Mouse (Mus musculus) liver, embryonic 15.5 days (tissue): ENCODE data around the gene Wdr24. TPM values are rescaled to one million over a fixed set of nuclear protein-coding genes. Genes with fewer than 3 reads are reported as not detected.
A peak's percentile ranks its signal among the peaks of the same experiment; 100 is the strongest.

Experiments used
- ATAC-seq: fragments of 200-750 bp; cut with Nextera tagmentation; 2 replicates; pipeline ENCODE4 v1.8.0; 2017; ENCODE audit warnings: moderate number of reproducible peaks, mild to moderate bottlenecking, moderate library complexity; ENCODE audit not compliant: insufficient read depth
- H3K27ac ChIP-seq: fragments of 300-500 bp; sonication (generic); replicated peaks from 2 replicates; pipeline ENCODE4 v1.5.1; 2015; ENCODE audit warnings: mild to moderate bottlenecking, inconsistent platforms
- H3K27me3 ChIP-seq: fragments of 300-500 bp; sonication (generic); 2 replicates; pipeline ENCODE4 v1.6.1; 2015; ENCODE audit warnings: mild to moderate bottlenecking, inconsistent platforms
- H3K36me3 ChIP-seq: fragments of 300-500 bp; sonication (generic); replicated peaks from 2 replicates; pipeline ENCODE4 v1.6.1; 2015; ENCODE audit warnings: moderate library complexity, mild to moderate bottlenecking, inconsistent platforms
- H3K4me1 ChIP-seq: fragments of 300-500 bp; sonication (generic); replicated peaks from 2 replicates; pipeline ENCODE4 v1.6.1; 2015; ENCODE audit warnings: inconsistent platforms
- H3K4me2 ChIP-seq: fragments of 300-500 bp; sonication (generic); 2 replicates; pipeline ENCODE4 v1.6.1; 2015; ENCODE audit warnings: moderate library complexity, mild to moderate bottlenecking, inconsistent platforms
- H3K4me3 ChIP-seq: fragments of 300-500 bp; sonication (generic); replicated peaks from 2 replicates; pipeline ENCODE4 v1.5.1; 2015; ENCODE audit warnings: mild to moderate bottlenecking, inconsistent platforms
- H3K9ac ChIP-seq: fragments of 300-500 bp; sonication (generic); 2 replicates; pipeline ENCODE4 v1.6.1; 2015; ENCODE audit warnings: moderate library complexity, mild to moderate bottlenecking, inconsistent platforms
- H3K9me3 ChIP-seq: fragments of 300-500 bp; sonication (generic); replicated peaks from 2 replicates; pipeline ENCODE4 v1.6.1; 2016; ENCODE audit warnings: inconsistent platforms
- WGBS: fragments of 180-500 bp; shearing (Covaris S2); methylation state at CpG from one replicate; pipeline ENCODE4 v1.1.7; 2015; ENCODE audit warnings: mixed read lengths; ENCODE audit not compliant: insufficient replicate concordance; 5-methylcytosine and 5-hydroxymethylcytosine counted together
- polyA plus RNA-seq: library from polyadenylated mRNA; unstranded; fragments of >200 nt; fragmentation: Nextera tagmentation; extraction: Ambion mirVana; gene quantifications from 2 replicates; pipeline ENCODE4 v1.2.1, GENCODE M21; 2015

Gene Wdr24
- polyA plus RNA-seq, 1 experiment from 2014 or later: 11.7 TPM

DNA sequence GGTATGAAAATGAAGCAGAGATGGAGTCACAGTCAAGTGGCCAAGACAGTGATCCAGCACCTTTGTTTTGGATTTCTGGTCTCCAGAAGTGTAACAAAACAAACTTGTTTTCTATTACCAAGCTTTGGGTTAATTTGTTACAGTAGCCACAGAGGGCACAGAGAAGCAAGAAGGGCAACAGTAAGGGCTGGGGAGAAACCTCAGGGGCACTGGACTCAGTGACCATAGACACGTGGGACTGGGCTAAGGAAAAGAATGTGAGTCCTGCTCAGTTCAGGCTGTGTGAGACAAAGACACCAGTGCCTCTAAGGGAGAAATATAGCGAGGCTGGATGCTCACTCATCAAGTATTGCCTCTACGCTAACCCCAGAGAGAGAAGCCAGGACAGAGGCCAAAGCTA is 49.2 kb downstream of the Wdr24 start:
- no peak overlapping the region for H3K4me2 ChIP-seq
- H3K9ac ChIP-seq: no peak overlapping the region
- H3K4me3 ChIP-seq: no peak overlapping the region
- H3K27me3 ChIP-seq: no peaks in the 10 kb centered on the region
- peaks cover 2% of the 10 kb centered on the region for H3K36me3 ChIP-seq
- no peak for ATAC-seq
- H3K4me1 ChIP-seq: peaks cover 48% of the 10 kb centered on the region
- WGBS: 73% methylated on average over 3 of the region's 3 CpGs
- no peaks in the 10 kb centered on the region for H3K9me3 ChIP-seq
- H3K27ac ChIP-seq: no peak overlapping the region

DNA sequence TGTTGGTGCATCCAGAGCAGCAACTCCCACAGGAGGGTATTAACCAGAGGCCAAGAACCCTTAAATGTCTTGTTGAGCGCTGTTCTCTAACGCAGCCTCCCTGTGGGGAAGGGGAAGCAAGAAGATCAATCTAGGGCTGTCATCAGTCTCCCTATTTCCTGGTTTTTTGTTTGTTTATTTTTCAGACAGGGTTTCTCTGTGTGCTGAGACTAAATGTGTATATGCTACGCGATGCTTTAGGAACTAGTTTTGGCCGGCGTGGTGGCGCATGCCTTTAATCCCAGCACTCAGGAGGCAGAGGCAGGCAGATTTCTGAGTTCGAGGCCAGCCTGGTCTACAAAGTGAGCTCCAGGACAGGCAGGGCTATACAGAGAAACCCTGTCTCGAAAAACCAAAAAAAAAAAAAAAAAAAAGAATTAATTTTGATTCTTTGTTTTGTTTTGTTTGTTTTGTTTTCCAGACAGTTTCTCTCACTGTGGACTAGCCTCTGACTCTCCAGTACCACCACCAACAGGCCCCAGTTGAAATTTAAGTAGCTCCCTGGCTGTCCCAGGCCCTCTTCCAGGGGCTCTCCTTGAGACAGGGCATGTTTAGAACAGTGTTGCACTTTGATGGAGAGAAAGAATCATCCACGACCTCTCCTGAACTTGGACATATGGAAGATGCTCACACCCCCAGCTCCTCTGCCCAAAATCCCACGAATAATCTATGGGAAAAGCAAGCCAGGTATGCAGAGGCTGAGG is 50.1 kb downstream of the Wdr24 start:
- Histone ChIP-seq H3K4me1 (peaks cover 46% of the 10 kb centered on the region), H3K4me3 (peak overlapping the region; percentile 85; the same call in 1 of the 2 replicates), H3K9me3 (no peaks in the 10 kb centered on the region), H3K9ac (no peak overlapping the region), H3K4me2 (peak overlapping the region; percentile 89), H3K27me3 (no peaks in the 10 kb centered on the region), H3K27ac (0 out of 2 replicates have a peak overlapping the region, but pooled peaks have one; percentile 54), H3K36me3 (peaks cover 11% of the 10 kb centered on the region)
- WGBS: 72% methylated on average over 11 of the region's 11 CpGs
- ATAC-seq: no peak

- Histone ChIP-seq H3K9ac (peak overlapping the region; percentile 58), H3K36me3 (peaks cover 15% of the 10 kb centered on the region), H3K4me2 (peak overlapping the region; percentile 89), H3K27me3 (no peaks in the 10 kb centered on the region), H3K4me3 (peak overlapping the region; percentile 85), H3K27ac (peak overlapping the region; percentile 54), H3K4me1 (peaks cover 40% of the 10 kb centered on the region), H3K9me3 (no peaks in the 10 kb centered on the region)
- 10% methylated on average over 14 of the region's 14 CpGs for WGBS
- ATAC-seq: no peak
These were observed 50.8 kb downstream of the Wdr24 start for GRCm38 (mm10) chr17:25874148-25874720.

DNA sequence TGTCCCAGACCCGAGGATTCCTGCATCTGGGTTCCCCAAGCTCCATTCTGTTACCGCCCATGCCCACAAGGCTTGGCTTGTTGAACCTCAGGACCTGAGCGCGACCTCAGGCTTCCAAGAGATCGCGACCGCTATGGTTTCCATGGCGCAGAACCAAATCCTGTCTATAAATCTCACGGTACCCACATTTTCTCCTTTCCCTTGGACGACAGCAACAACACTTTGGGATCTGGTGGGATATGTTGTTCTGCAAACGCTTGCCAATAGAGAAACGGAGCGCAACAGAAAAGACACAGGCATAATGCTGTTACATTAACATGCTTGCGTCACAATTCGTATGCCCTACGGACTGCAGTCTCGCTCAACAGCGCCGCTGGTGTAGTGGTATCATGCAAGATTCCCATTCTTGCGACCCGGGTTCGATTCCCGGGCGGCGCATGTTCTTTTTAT is 51.3 kb downstream of the Wdr24 start, which contains the start of gene Mettl26:
Gene Mettl26, plus strand, starts transcription at position 354 of the 450 bp plus-strand sequence.
- Histone ChIP-seq H3K27me3 (no peaks in the 10 kb centered on the region), H3K27ac (peak within 1 kb of the TSS; percentile 90), H3K9ac (peak within 1 kb of the TSS; percentile 79), H3K4me3 (peak within 1 kb of the TSS; percentile 85), H3K4me2 (peak within 1 kb of the TSS; percentile 89), H3K9me3 (no peaks in the 10 kb centered on the region), H3K4me1 (peaks cover 43% of the 10 kb centered on the region), H3K36me3 (peaks cover 21% of the 10 kb centered on the region)
- WGBS: under 1% methylated on average over 25 of the region's 25 CpGs
- ATAC-seq: peak; percentile 64

GRCm38 (mm10) chr17:25875171-25876136 is 52.0 kb downstream of the Wdr24 start:
- H3K27me3 ChIP-seq: no peaks in the 10 kb centered on the region
- H3K4me3 ChIP-seq: peak overlapping the region; percentile 85
- WGBS: 1% methylated on average over 59 of the region's 59 CpGs
- peak overlapping the region; percentile 90 for H3K27ac ChIP-seq
- no peaks in the 10 kb centered on the region for H3K9me3 ChIP-seq
- H3K9ac ChIP-seq: peak overlapping the region; percentile 79
- peak; percentile 81 for ATAC-seq
- peak overlapping the region; percentile 89 for H3K4me2 ChIP-seq
- peaks cover 50% of the 10 kb centered on the region for H3K4me1 ChIP-seq
- H3K36me3 ChIP-seq: peaks cover 21% of the 10 kb centered on the region

DNA sequence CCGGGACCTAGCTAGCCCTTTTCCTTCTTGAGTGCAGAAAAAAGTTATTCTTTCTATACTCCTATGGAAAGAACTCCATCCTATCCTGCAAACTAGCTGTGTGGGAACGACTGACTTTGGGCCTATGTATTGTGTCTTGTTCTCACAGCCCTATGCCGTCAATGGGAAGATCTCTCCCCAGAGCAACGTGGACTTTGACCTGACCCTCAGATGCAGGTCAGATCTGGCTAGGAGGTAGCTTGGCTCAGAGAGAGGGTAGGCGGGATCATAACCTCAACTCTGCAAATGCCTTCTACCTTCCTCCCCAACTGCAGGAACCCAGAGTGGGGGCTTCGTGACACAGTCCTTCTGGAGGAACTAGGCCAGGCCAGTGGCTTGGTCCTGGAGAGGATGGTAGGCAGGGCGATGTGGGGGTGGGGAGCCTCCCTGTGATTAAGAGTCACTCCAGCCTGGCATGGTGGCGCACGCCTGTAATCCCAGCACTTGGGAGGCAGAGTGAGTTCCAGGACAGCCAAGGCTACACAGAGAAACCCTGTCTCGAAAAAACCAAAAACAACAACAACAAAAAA is 53.0 kb downstream of the Wdr24 start:
- H3K27me3 ChIP-seq: no peaks in the 10 kb centered on the region
- H3K36me3 ChIP-seq: peaks cover 21% of the 10 kb centered on the region
- peaks cover 60% of the 10 kb centered on the region for H3K4me1 ChIP-seq
- H3K9ac ChIP-seq: 0 out of 2 replicates have a peak overlapping the region, but pooled peaks have one; percentile 79
- peak overlapping the region; percentile 90; the same call in 1 of the 2 replicates for H3K27ac ChIP-seq
- peak overlapping the region; percentile 85 for H3K4me3 ChIP-seq
- no peak for ATAC-seq
- H3K9me3 ChIP-seq: no peaks in the 10 kb centered on the region
- 61% methylated on average over 10 of the region's 10 CpGs for WGBS
- peak overlapping the region; percentile 89 for H3K4me2 ChIP-seq

DNA sequence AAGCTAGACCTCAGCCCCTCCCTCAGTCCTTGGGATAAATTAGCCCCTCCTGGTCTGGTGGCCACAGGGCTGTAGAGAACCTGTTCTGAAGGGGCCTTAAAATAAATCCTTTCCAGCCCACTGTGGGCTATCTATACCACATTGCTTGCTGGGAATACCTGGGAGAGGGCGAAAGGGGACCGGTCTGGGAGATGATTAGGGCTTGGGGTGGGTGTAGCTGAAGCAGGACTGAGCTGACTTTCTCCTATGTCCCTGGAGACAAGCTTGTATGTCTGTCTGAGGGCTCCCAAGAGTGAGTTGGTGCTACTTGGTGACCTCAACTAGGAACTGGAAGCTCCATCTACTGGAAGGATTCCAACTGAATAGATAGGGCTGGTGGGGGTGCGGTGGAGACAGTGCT is 53.6 kb downstream of the Wdr24 start:
- no peak overlapping the region for H3K27ac ChIP-seq
- H3K4me3 ChIP-seq: no peak overlapping the region
- no peak for ATAC-seq
- H3K27me3 ChIP-seq: no peaks in the 10 kb centered on the region
- peaks cover 65% of the 10 kb centered on the region for H3K4me1 ChIP-seq
- no peaks in the 10 kb centered on the region for H3K9me3 ChIP-seq
- no peak overlapping the region for H3K9ac ChIP-seq
- H3K36me3 ChIP-seq: peaks cover 21% of the 10 kb centered on the region
- WGBS: 81% methylated on average over 3 of the region's 3 CpGs
- H3K4me2 ChIP-seq: 0 out of 2 replicates have a peak overlapping the region, but pooled peaks have one; percentile 89

GRCm38 (mm10) chr17:25877741-25878610 is 54.5 kb downstream of the Wdr24 start:
- no peaks in the 10 kb centered on the region for H3K27me3 ChIP-seq
- H3K27ac ChIP-seq: no peak overlapping the region
- ATAC-seq: no peak
- peaks cover 24% of the 10 kb centered on the region for H3K36me3 ChIP-seq
- peaks cover 75% of the 10 kb centered on the region for H3K4me1 ChIP-seq
- no peak overlapping the region for H3K4me2 ChIP-seq
- WGBS: 85% methylated on average over 32 of the region's 32 CpGs
- H3K4me3 ChIP-seq: no peak overlapping the region
- no peaks in the 10 kb centered on the region for H3K9me3 ChIP-seq
- no peak overlapping the region for H3K9ac ChIP-seq
